Mouse (Mus musculus): Measurements from ENCODE around the gene Col1a1. TPM values are rescaled to one million over a fixed set of nuclear protein-coding genes. Genes with fewer than 3 reads are reported as not detected.

Gene Col1a1
- polyA plus RNA-seq, 1 experiment from 2014 or later, result 941 TPM

DNA sequence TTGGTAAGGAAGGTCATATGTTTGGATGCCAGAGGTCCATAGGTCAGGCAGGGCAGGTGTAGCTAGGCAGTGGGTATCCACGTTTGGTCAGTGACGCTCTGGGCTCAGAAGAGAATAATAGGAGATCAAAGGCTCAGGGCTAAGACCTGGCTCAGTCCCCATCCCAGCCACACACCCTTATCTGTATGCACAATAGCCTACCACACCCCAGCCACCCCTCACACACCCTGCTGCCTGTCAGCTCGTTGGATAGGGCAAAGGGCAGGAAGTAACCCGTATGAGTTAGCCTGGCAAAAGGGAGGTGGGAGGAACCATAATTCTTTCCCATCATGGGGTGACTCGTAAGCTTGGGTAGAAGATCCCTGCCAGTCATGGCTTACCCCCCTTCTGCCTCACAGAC lies 61.6 kb downstream of the Col1a1 start:
- Histone ChIP-seq H3K9ac (replicated peaks; ENCODE audit: low read length) (no peak overlapping the region), H3K4me1 (ENCODE audit: insufficient read depth, low read length) (peaks cover 48% of the 10 kb centered on the region), H3K36me3 (ENCODE audit: insufficient read depth, low read length) (peaks cover 46% of the 10 kb centered on the region), H3K4me2 (replicated peaks; ENCODE audit: low read depth, low read length) (no peak overlapping the region), H3K4me3 (ENCODE audit: low read length) (no peak overlapping the region), H3K9me3 (ENCODE audit: low read length) (no peaks in the 10 kb centered on the region), H3K27me3 (ENCODE audit: insufficient read depth, low read length) (no peaks in the 10 kb centered on the region), H3K27ac (ENCODE audit: low read length) (no peak overlapping the region)
- no peak for ATAC-seq (ENCODE audit: low FRiP score, low TSS enrichment)
- WGBS, result 48% methylated on average over 5 of the region's 5 CpGs

DNA sequence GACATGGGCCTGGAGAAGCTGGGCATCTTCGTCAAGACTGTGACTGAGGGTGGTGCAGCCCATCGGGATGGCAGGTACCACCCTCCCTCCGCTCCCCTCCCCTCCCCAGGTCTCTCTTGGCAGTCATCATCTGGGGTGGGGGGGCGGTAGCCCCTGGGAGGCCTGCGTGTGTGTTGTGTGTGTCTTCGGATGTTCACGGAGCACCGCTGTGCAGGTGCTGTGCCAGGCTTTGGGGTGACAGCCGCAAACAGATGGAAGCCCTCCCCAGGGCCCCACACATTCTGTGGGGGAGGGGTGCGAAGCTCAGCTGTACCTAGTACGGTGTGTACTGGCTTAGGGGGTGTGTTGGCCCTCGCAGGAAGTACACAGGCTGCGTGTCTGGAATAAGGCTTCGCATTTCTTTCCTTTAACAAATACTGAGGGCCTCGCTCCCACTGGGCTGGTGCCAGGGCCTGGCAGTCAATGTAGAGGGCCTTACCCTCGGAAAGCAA lies 62.1 kb downstream of the Col1a1 start:
- H3K9ac ChIP-seq (replicated peaks; ENCODE audit: low read length), result no peak overlapping the region
- peaks cover 43% of the 10 kb centered on the region for H3K4me1 ChIP-seq (ENCODE audit: insufficient read depth, low read length)
- H3K9me3 ChIP-seq (ENCODE audit: low read length), result no peaks in the 10 kb centered on the region
- H3K4me3 ChIP-seq (ENCODE audit: low read length), result no peak overlapping the region
- peaks cover 50% of the 10 kb centered on the region for H3K36me3 ChIP-seq (ENCODE audit: insufficient read depth, low read length)
- H3K27ac ChIP-seq (ENCODE audit: low read length), result no peak overlapping the region
- H3K4me2 ChIP-seq (replicated peaks; ENCODE audit: low read depth, low read length), result no peak overlapping the region
- no peaks in the 10 kb centered on the region for H3K27me3 ChIP-seq (ENCODE audit: insufficient read depth, low read length)
- ATAC-seq (ENCODE audit: low FRiP score, low TSS enrichment), result no peak
- WGBS, result 82% methylated on average over 16 of the region's 16 CpGs

DNA sequence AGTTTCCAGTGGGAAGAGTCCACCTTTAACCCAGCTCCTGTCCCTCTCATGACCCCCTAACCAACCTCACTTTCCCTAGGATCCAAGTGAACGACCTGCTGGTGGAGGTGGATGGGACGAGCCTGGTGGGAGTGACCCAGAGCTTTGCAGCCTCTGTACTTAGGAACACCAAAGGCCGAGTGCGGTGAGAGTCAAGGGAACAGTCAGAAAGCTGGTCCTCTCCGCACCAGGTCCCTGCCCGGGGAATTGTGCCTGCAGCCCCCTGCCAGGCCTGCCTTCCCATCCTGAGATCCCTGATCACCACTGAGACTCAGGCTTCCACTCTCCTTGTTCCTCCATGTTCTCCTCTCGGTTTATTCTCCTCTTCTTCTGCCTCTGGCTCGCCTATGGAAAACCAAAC lies 64.1 kb downstream of the Col1a1 start:
- WGBS, result 62% methylated on average over 8 of the region's 8 CpGs

DNA sequence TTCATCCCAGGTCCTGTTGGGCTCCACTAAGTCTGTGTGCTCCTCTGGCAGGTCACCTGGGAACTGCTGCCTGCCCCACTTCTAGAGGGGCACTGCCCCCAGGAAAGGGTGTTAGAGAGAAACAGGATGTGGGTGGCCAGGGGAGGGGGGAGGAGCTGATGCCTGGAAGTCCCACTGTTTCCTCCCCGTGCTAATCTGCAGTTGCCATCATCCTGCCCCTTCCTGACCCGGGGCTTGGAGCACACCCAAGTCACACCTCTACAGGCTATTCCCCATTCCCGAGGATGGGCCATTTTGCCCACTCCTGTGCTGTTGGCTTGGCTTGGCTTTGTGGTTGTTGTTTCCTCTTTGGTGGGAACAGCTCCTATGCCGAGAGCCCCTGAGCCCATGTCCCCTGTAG lies 64.5 kb downstream of the Col1a1 start:
- H3K4me2 ChIP-seq (replicated peaks; ENCODE audit: low read depth, low read length), result 0 out of 2 replicates have a peak overlapping the region, but pooled peaks have one; percentile 5
- peak; percentile 27 for ATAC-seq (ENCODE audit: low FRiP score, low TSS enrichment)
- WGBS, result 15% methylated on average over 4 of the region's 4 CpGs

More for the DNA sequence above, 64.1 kb downstream of the Col1a1 start:
- Histone ChIP-seq H3K4me1 (ENCODE audit: insufficient read depth, low read length) (peaks cover 22% of the 10 kb centered on the region), H3K27me3 (ENCODE audit: insufficient read depth, low read length) (no peaks in the 10 kb centered on the region), H3K9ac (replicated peaks; ENCODE audit: low read length) (peak overlapping the region; percentile 37), H3K27ac (ENCODE audit: low read length) (peak overlapping the region; percentile 73), H3K9me3 (ENCODE audit: low read length) (no peaks in the 10 kb centered on the region), H3K4me2 (replicated peaks; ENCODE audit: low read depth, low read length) (0 out of 2 replicates have a peak overlapping the region, but pooled peaks have one; percentile 5), H3K36me3 (ENCODE audit: insufficient read depth, low read length) (peaks cover 60% of the 10 kb centered on the region), H3K4me3 (ENCODE audit: low read length) (no peak overlapping the region)
- no peak for ATAC-seq (ENCODE audit: low FRiP score, low TSS enrichment)

DNA sequence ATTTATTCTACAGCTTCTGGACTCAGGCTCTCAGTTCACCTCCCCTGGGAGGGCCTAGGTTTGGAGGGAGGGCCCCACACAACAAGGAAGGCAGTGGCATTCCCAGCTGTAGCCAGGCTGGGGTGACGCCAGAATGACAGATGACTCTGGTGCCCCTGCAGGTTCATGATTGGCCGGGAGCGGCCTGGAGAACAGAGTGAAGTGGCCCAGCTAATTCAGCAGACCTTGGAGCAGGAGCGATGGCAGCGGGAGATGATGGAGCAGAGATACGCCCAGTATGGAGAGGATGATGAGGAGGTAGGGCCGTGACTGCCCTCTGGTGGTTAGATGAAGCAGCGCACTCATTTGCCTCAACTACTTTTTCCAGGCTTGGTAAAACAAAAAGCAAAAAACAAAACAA lies 65.0 kb downstream of the Col1a1 start:
- Histone ChIP-seq H3K4me1 (ENCODE audit: insufficient read depth, low read length) (peaks cover 17% of the 10 kb centered on the region), H3K9me3 (ENCODE audit: low read length) (no peaks in the 10 kb centered on the region), H3K36me3 (ENCODE audit: insufficient read depth, low read length) (peaks cover 67% of the 10 kb centered on the region), H3K4me2 (replicated peaks; ENCODE audit: low read depth, low read length) (0 out of 2 replicates have a peak overlapping the region, but pooled peaks have one; percentile 5), H3K9ac (replicated peaks; ENCODE audit: low read length) (peak overlapping the region; percentile 1; the same call in 1 of the 2 replicates), H3K27me3 (ENCODE audit: insufficient read depth, low read length) (no peaks in the 10 kb centered on the region), H3K4me3 (ENCODE audit: low read length) (no peak overlapping the region), H3K27ac (ENCODE audit: low read length) (peak overlapping the region; percentile 73)
- WGBS, result 3% methylated on average over 8 of the region's 8 CpGs
- peak; percentile 61 for ATAC-seq (ENCODE audit: low FRiP score, low TSS enrichment)

More for the DNA sequence above, 64.5 kb downstream of the Col1a1 start:
- H3K4me3 ChIP-seq (ENCODE audit: low read length), result no peak overlapping the region
- no peaks in the 10 kb centered on the region for H3K9me3 ChIP-seq (ENCODE audit: low read length)
- peaks cover 64% of the 10 kb centered on the region for H3K36me3 ChIP-seq (ENCODE audit: insufficient read depth, low read length)
- peak overlapping the region; percentile 37; the same call in 1 of the 2 replicates for H3K9ac ChIP-seq (replicated peaks; ENCODE audit: low read length)
- H3K4me1 ChIP-seq (ENCODE audit: insufficient read depth, low read length), result peaks cover 18% of the 10 kb centered on the region
- H3K27ac ChIP-seq (ENCODE audit: low read length), result peak overlapping the region; percentile 73
- H3K27me3 ChIP-seq (ENCODE audit: insufficient read depth, low read length), result no peaks in the 10 kb centered on the region

DNA sequence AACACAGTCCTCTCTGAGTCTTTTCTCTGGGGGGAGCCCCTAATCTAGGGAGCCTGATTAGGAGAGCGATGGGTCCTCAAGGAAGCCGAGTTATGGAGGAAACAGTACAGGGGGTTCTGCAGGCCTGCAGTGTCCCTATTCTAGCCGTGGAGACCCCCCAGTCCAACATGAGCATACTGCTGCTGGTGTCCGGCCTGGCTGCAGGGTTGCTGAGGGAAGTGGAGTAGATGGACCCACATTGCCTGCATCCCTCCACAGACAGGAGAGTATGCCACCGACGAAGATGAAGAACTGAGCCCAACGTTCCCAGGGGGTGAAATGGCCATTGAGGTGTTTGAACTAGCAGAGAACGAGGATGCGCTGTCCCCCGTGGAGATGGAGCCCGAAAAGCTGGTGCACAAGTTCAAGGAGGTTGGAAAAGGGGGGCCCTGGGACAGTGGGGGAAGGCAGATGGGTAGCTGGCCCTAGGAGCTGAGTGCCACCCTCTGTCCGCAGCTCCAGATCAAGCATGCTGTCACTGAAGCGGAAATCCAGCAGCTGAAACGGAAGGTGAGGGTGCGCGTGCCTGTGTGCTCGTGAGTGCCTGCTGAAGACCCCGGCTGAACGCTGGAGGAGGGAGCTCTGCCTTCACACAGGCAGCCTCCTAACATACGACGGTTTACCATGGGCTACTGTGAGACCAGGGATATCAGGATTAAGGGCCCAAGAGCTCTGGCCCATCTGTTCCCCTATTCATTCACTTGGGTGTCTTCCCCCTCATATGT lies 65.7 kb downstream of the Col1a1 start:
- Histone ChIP-seq H3K9me3 (ENCODE audit: low read length) (no peaks in the 10 kb centered on the region), H3K27me3 (ENCODE audit: insufficient read depth, low read length) (no peaks in the 10 kb centered on the region), H3K36me3 (ENCODE audit: insufficient read depth, low read length) (peaks cover 62% of the 10 kb centered on the region), H3K9ac (replicated peaks; ENCODE audit: low read length) (no peak overlapping the region), H3K4me2 (replicated peaks; ENCODE audit: low read depth, low read length) (no peak overlapping the region), H3K27ac (ENCODE audit: low read length) (no peak overlapping the region), H3K4me1 (ENCODE audit: insufficient read depth, low read length) (peaks cover 24% of the 10 kb centered on the region), H3K4me3 (ENCODE audit: low read length) (no peak overlapping the region)
- no peak for ATAC-seq (ENCODE audit: low FRiP score, low TSS enrichment)
- WGBS, result 83% methylated on average over 21 of the region's 21 CpGs

Other genes starting within 250 kb of the Col1a1 start
- gene Gm11541, start 231.7 kb upstream of the Col1a1 start, polyA plus RNA-seq (2015; fragmentation: Nextera tagmentation; extraction: Ambion mirVana), result 0.91 and 1.2 TPM in 2 replicates
- 0.39 and 0.40 TPM in 2 replicates for gene Cdc34b, start 194.4 kb upstream of the Col1a1 start, polyA plus RNA-seq (2015; fragmentation: Nextera tagmentation; extraction: Ambion mirVana)
- gene Tmem92, start 153.5 kb upstream of the Col1a1 start, polyA plus RNA-seq (2015; fragmentation: Nextera tagmentation; extraction: Ambion mirVana), result not detected in 2 replicates
- not detected in 2 replicates for gene Hils1, start 31.4 kb downstream of the Col1a1 start, polyA plus RNA-seq (2015; fragmentation: Nextera tagmentation; extraction: Ambion mirVana)
- gene Sgca, start 40.1 kb downstream of the Col1a1 start, polyA plus RNA-seq (2015; fragmentation: Nextera tagmentation; extraction: Ambion mirVana), result 0.19 and 0.71 TPM in 2 replicates
- 9.9 and 10.7 TPM in 2 replicates for gene Ppp1r9b, start 54.8 kb downstream of the Col1a1 start, polyA plus RNA-seq (2015; fragmentation: Nextera tagmentation; extraction: Ambion mirVana)
- gene Samd14, start 73.7 kb downstream of the Col1a1 start, polyA plus RNA-seq (2015; fragmentation: Nextera tagmentation; extraction: Ambion mirVana), result 19.2 and 21.2 TPM in 2 replicates
- 72.3 and 85.2 TPM in 2 replicates for gene Pdk2, start 105.1 kb downstream of the Col1a1 start, polyA plus RNA-seq (2015; fragmentation: Nextera tagmentation; extraction: Ambion mirVana)
- 25.5 and 25.8 TPM in 2 replicates for gene Itga3, start 140.6 kb downstream of the Col1a1 start, polyA plus RNA-seq (2015; fragmentation: Nextera tagmentation; extraction: Ambion mirVana)
- 1.1 TPM in 2 replicates for gene Dlx3, start 183.9 kb downstream of the Col1a1 start, polyA plus RNA-seq (2015; fragmentation: Nextera tagmentation; extraction: Ambion mirVana)
- gene Dlx4, start 210.0 kb downstream of the Col1a1 start, polyA plus RNA-seq (2015; fragmentation: Nextera tagmentation; extraction: Ambion mirVana), result 0.08 TPM in 1 of 2 replicates, not detected in the other